Mouse (Mus musculus) spleen, embryonic (tissue): Measurements from ENCODE around the gene Rab30.

ENCODE experiments used
- CTCF ChIA-PET: fragments of 350-600 bp; sonication (Branson Sonifier 250); formaldehyde crosslinking; loops from one replicate; lab custom pipeline; 2022; lab: Charles Lee

Gene Rab30

GRCm38 (mm10) chr7:92836447-92836846 is 95.0 kb downstream of the Rab30 start:
- CTCF ChIA-PET: no interaction called here

GRCm38 (mm10) chr7:92837226-92837625 is 95.8 kb downstream of the Rab30 start:
- CTCF ChIA-PET: interaction anchor here (0.5 kb wide), 1 partner anchor 13 kb away, joined by 6 read pairs; no protein-coding TSS in a partner anchor

DNA sequence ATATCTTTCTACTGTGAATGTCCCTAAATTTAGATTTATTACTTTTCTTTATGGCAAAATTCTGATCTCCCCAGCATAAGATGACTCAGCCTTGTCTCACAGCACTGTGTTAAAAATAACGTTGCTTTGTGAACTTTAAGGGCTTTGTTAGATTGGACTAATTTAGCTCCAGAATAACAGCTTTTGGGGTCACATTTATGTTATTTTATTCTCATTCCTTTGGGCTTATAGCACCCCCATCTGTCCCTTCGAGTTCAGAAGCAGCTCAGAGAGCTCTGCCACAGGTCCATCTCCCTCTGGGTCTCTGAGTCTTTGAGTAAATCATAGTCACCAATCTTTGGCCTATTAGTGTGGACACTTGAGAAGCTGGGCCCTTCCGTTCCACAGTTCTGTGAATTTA is 96.5 kb downstream of the Rab30 start:
- CTCF ChIA-PET: interaction anchor here (0.5 kb wide), 1 partner anchor 13 kb away, joined by 6 read pairs; no protein-coding TSS in a partner anchor

GRCm38 (mm10) chr7:92842254-92842653 is 100.9 kb downstream of the Rab30 start:
- CTCF ChIA-PET: no interaction called here

- CTCF ChIA-PET: no interaction called here
Measured at GRCm38 (mm10) chr7:92848246-92848645, 106.8 kb downstream of the Rab30 start.

DNA sequence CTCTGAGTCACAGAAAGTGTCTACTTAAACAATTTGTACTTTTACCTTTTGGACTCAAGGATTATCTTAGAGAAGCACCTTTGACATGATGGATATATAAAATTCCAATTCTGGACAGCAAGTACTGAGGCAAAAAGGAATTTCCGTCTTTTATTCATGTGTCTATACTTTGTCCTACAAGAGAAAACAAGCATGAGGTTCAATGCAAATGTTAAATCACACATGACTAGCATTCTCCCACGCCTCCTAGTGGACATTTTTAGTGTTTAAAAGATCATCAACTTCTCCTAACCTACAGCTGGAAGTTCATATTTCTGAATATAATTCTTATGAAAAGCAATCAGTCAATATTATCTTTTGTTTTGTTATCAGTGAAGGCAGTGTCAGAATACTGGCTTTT is 125.1 kb downstream of the Rab30 start:
- CTCF ChIA-PET: no interaction called here

- CTCF ChIA-PET: no interaction called here
Measured at GRCm38 (mm10) chr7:92870161-92870560, 128.8 kb downstream of the Rab30 start.

DNA sequence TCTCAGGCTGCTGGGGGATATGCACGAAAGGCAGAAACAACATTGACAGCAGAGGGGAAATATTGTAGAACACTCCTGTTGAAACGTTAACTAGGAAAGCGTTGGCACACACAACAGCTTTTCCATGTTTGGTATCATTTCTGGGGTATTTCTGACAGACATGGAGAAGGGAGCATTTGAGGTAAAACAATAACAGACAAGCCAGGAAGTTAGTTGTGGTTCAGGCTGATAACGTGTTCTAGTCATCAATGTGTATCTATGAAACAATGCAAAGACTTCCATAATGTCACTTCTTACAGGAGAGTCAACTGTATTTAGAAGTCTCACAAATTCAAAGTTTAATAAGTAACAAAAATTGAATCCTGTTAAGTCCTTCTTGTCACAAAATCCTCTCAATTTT is 130.2 kb downstream of the Rab30 start:
- CTCF ChIA-PET: interaction anchor here (0.6 to 1.0 kb wide), 2 partner anchors 25 to 250 kb away, joined by 3 to 5 read pairs; no protein-coding TSS in a partner anchor

GRCm38 (mm10) chr7:92874116-92874675 is 132.8 kb downstream of the Rab30 start, which contains the start of the genes Ddias and Prcp:
Gene Ddias, minus strand, starts transcription at chr7:92874247.
Gene Prcp, plus strand, starts transcription at chr7:92874470.
- CTCF ChIA-PET: interaction anchor here (0.6 to 1.1 kb wide), 4 partner anchors 29 to 95 kb away, joined by 3 to 5 read pairs (median 4); no protein-coding TSS in a partner anchor

DNA sequence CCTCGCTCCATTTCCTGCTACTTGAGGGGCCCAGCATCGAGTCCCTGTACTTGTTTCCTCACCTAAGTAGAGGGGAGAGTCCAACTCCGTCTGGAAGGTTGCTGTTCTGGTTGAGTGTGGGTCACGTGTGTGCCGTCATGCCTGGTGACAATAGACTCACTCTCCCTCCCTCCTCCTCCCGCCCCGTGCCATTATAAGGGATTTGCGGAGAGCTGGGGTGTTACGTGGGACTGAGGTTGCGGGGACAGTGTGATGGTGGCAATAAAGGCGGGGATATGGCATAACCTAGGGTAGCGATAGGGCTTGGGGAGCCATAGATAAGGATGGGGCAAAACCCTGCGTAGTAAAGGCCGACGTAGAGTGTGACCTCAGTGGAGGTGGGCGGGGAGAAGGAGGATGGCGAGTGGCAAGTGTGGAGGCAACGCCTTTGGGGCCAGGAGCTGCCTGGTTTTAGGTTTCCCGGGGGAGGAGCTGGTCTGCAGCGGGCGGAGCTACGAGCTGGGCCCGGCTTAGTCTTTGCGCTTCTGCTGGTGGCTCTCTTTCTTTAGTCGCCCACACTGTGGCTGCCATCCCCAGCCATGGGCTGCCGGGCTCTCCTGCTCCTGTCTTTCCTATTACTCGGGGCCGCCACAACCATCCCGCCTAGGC is 133.5 kb downstream of the Rab30 start:
- CTCF ChIA-PET: interaction anchor here (0.6 to 1.0 kb wide), 4 partner anchors 10 to 96 kb away, joined by 3 to 5 read pairs (median 3); no protein-coding TSS in a partner anchor

- CTCF ChIA-PET: no interaction called here
Measured at GRCm38 (mm10) chr7:92876066-92876465, 134.7 kb downstream of the Rab30 start.

- CTCF ChIA-PET: interaction anchor here (0.7 kb wide), 1 partner anchor 8 kb away, joined by 9 read pairs; no protein-coding TSS in a partner anchor
Measured at GRCm38 (mm10) chr7:92876538-92876937, 135.1 kb downstream of the Rab30 start.

DNA sequence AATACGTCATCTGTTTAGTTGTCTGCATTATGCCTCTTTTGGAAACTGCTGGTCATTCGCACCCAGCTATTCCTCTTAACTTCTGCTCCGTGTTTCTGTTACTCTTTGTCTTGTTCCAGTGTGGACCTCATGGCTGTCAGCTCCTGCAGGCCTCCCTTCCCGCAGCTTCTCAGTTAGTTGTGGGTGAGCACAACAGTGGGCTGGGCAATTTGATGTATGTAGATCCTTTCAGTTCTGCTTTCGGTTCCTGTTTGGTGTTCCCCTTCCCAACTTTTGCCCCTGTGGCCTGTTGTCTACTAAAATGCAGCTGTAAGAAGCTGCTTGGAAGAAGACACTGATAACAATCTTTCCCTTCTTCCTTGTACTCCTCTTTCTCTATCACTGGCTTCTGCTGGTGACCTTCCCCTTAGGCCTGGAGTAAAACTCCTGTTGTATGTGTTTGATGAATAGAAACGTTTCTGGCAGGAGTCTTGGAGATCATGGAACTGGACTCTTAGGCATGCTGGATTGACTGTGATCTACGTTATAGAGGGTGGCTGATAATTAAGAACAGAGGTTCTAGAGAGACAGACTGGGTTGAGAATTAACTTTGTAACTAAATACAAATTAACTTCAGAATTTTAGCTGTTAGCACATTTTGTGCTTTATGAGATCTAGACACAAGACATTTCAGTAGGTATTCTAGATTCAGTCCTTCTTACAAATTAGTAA is 137.3 kb downstream of the Rab30 start:
- CTCF ChIA-PET: interaction anchor here (0.5 kb wide), 1 partner anchor 62 kb away, joined by 4 read pairs; no protein-coding TSS in a partner anchor

DNA sequence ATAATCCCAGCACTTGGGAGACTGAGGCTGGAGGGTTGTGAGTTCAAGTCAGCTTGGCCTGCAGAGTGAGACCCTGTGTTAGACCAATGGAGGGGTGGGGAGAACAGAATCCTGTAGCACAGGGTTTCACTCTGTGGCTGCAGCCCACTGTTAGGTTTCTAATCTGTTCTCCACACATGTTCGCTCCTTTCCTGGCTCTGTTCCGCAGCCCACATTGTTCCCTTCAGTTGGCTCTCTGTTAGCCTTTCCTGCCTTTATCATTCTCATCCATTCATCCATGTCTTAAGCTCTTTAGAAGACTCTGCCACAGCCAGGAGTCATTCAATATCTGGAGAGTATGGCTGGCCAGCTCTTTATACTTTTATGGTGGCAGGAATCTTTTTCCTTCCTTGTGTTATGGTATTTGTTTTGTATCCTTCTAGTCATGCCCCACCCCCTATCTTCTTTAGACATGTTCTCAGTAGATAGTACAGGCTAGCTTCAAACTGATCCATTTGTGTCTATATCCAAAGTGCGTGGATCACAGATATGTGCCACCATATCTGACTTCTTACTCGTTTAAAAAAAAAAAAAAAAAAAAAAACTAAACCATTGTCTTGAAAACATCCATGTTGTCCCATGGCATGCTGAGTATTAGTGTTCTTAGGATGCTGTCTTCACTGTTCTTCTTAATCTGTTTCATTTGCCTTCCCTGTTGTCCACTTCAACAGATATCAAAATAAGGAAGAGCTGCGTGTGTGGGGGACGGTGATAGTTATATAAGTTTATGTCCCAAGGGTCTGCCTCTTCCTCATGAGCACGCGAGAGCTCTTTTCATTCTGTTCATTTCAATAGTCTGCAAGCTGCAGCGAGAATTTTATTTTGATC is 142.7 kb downstream of the Rab30 start:
- CTCF ChIA-PET: interaction anchor here (0.5 to 0.9 kb wide), 3 partner anchors 9 to 195 kb away, joined by 3 to 11 read pairs (median 3); no protein-coding TSS in a partner anchor

- CTCF ChIA-PET: interaction anchor here (0.5 to 0.9 kb wide), 3 partner anchors 10 to 196 kb away, joined by 3 to 11 read pairs (median 3); no protein-coding TSS in a partner anchor
Measured at GRCm38 (mm10) chr7:92884998-92885660, 143.7 kb downstream of the Rab30 start.

GRCm38 (mm10) chr7:92886801-92887200 is 145.4 kb downstream of the Rab30 start:
- CTCF ChIA-PET: no interaction called here

DNA sequence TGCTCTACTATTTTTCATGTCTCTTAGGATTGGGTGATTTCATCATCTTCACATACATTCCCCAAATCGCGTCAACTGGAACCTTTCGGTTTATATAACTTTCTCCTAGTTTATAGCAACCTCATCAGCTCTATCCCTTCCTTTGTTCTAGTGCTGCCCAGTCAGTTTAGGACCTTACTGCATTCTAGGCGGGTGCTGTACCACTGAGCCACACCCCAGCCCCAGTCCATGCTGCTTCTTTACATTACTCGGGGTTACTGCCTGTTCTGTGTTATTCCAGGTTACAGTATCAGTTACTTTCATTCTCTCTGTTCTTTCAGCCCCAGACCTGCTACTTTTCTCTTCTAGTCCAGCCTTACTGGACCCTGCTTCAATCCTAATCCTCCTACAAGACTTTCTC is 145.8 kb downstream of the Rab30 start:
- CTCF ChIA-PET: no interaction called here

DNA sequence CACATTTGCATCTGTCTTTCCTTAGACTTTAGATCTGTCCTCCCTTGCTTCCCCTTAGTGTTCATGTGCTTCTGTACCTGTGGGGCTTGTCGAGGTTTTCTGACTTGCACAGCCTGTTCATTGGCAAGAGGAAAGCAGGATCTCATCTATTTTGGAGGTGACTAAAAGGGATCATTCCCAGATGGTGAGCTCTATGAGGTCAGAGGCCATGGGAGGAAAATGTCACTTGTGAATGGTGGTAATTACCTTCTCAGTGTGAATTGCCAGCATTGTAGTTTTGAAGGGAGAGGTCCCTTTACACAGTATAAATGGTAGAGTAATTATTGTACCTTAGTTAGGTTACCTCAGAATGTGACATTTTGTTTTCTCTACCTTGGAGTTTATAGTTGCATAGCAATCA is 148.8 kb downstream of the Rab30 start:
- CTCF ChIA-PET: no interaction called here

GRCm38 (mm10) chr7:92890618-92891230 is 149.3 kb downstream of the Rab30 start:
- CTCF ChIA-PET: no interaction called here

DNA sequence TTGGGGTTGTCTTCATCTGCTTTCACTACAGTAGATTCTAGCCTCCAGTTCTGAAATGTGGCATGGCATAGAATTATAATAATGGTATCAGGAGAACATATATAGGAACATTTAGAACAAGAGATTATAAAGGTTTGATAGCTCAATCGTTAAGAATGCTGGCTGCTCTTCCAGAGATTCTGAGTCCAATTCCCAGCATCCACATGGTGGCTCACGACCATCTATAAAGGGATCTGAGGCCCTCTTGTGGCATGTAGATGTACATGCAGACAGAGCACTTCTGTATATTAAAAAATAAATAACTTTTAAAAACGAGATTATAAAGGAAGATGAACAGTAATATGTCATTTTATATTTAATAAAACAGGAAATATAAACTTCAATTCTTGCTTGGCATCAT is 152.1 kb downstream of the Rab30 start:
- CTCF ChIA-PET: no interaction called here
